Mouse (Mus musculus) lung, postnatal 0 days (tissue): Measurements from ENCODE around the gene Pdha1.
A peak's percentile ranks its signal among the peaks of the same experiment; 100 is the strongest.

Source experiments
- CTCF ChIP-seq: IDR thresholded peaks from 2 replicates; pipeline ENCODE4 v1.5.1; 2016; ENCODE audit warnings: antibody characterized with exemption, mild to moderate bottlenecking
- EP300 ChIP-seq: IDR thresholded peaks from 2 replicates; pipeline ENCODE4 v1.6.1; 2016; ENCODE audit warnings: antibody characterized with exemption, mild to moderate bottlenecking, control low read depth

GRCm38 (mm10) chrX:160170150-160170549, 31.9 kb upstream of the Pdha1 start:
- peak; percentile 77 for TF ChIP-seq CTCF
- TF ChIP-seq EP300 = no peak
